Mouse (Mus musculus) heart, embryonic 15.5 days (tissue): ENCODE results near the gene Speg. TPM values are rescaled to one million over a fixed set of nuclear protein-coding genes. Genes with fewer than 3 reads are reported as not detected.
A peak's percentile ranks its signal among the peaks of the same experiment; 100 is the strongest.

Source experiments
- ATAC-seq: fragments of 200-750 bp; cut with Nextera tagmentation; replicated peaks from 2 replicates; pipeline ENCODE4 v1.8.0; 2017; ENCODE audit warnings: low read depth, moderate TSS enrichment; ENCODE audit not compliant: insufficient number of reproducible peaks, insufficient read depth, low FRiP score
- H3K27ac ChIP-seq: fragments of 300-500 bp; sonication (generic); 2 replicates; pipeline ENCODE4 v1.5.1; 2015; ENCODE audit warnings: mild to moderate bottlenecking, inconsistent platforms
- H3K27me3 ChIP-seq: fragments of 300-500 bp; sonication (generic); 2 replicates; pipeline ENCODE4 v1.6.1; 2015; ENCODE audit warnings: inconsistent platforms
- H3K36me3 ChIP-seq: fragments of 300-500 bp; sonication (generic); 2 replicates; pipeline ENCODE4 v1.6.1; 2015; ENCODE audit warnings: mild to moderate bottlenecking, inconsistent platforms
- H3K4me1 ChIP-seq: fragments of 300-500 bp; sonication (generic); replicated peaks from 2 replicates; pipeline ENCODE4 v1.6.1; 2015; ENCODE audit warnings: inconsistent platforms
- H3K4me2 ChIP-seq: fragments of 300-500 bp; sonication (generic); 2 replicates; pipeline ENCODE4 v1.6.1; 2015; ENCODE audit warnings: inconsistent platforms, mild to moderate bottlenecking, moderate library complexity
- H3K4me3 ChIP-seq: fragments of 300-500 bp; sonication (generic); 2 replicates; pipeline ENCODE4 v1.5.1; 2015; ENCODE audit warnings: mild to moderate bottlenecking, inconsistent platforms
- H3K9ac ChIP-seq: fragments of 300-500 bp; sonication (generic); 2 replicates; pipeline ENCODE4 v1.6.1; 2015; ENCODE audit warnings: mild to moderate bottlenecking, inconsistent platforms
- H3K9me3 ChIP-seq: fragments of 300-500 bp; sonication (generic); replicated peaks from 2 replicates; pipeline ENCODE4 v1.6.1; 2016; ENCODE audit warnings: inconsistent platforms
- WGBS: fragments of 180-500 bp; shearing (Covaris S2); methylation state at CpG from one replicate; pipeline ENCODE4 v1.1.7; 2015; ENCODE audit warnings: mixed read lengths; 5-methylcytosine and 5-hydroxymethylcytosine counted together
- polyA plus RNA-seq: library from polyadenylated mRNA; unstranded; fragments of >200 nt; fragmentation: Nextera tagmentation; extraction: Ambion mirVana; gene quantifications from 2 replicates; pipeline ENCODE4 v1.2.1, GENCODE M21; 2015

Gene Speg
- polyA plus RNA-seq, 1 experiment from 2014 or later = 44.5 TPM

DNA sequence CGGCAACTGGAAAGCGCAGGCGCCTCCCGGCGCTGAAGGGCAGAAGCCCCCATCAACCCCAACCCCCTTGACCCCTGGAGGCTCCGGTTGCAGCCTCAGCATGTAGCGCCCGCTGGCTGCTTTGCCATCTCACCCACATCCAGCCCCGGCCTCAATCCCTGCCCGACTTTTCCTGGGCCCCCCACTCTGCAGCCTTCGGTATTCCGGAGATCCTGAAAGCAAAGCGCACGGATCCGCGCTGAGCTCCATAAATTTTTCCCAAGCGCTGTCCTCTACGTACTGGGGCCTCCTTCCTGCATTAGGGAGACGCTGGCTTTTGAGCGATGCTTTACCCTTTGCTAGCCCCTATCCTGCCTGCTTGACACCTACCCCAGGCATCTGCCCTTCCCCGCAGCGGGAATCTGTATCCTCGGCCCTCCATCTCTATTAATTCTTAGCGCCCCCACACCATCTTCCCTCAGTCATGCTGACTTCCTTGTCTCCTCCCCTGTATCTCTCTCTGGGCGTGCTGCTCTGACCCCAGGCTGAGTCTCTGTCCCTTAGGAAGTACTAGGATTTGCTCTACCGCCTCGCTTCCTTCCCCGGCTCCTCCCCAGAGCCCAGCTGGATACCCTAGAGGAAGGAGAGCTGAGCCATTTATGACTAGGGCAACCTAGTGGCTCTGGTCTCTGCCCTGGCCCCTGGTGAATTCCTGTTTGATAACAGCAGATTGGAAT is 7.4 kb downstream of the Speg start:
- H3K27me3 ChIP-seq = peaks cover 23% of the 10 kb centered on the region
- peak overlapping the region; percentile 81 for H3K9ac ChIP-seq
- H3K27ac ChIP-seq = peak overlapping the region; percentile 88
- H3K36me3 ChIP-seq = peaks cover 5% of the 10 kb centered on the region; the same call in 1 of the 2 replicates
- ATAC-seq = 0 out of 2 replicates have a peak, but pooled peaks have one; percentile 0
- H3K9me3 ChIP-seq = no peaks in the 10 kb centered on the region
- H3K4me3 ChIP-seq = peak overlapping the region; percentile 74
- peak overlapping the region; percentile 91 for H3K4me2 ChIP-seq
- peaks cover 85% of the 10 kb centered on the region for H3K4me1 ChIP-seq
- 3% methylated on average over 28 of the region's 28 CpGs for WGBS

DNA sequence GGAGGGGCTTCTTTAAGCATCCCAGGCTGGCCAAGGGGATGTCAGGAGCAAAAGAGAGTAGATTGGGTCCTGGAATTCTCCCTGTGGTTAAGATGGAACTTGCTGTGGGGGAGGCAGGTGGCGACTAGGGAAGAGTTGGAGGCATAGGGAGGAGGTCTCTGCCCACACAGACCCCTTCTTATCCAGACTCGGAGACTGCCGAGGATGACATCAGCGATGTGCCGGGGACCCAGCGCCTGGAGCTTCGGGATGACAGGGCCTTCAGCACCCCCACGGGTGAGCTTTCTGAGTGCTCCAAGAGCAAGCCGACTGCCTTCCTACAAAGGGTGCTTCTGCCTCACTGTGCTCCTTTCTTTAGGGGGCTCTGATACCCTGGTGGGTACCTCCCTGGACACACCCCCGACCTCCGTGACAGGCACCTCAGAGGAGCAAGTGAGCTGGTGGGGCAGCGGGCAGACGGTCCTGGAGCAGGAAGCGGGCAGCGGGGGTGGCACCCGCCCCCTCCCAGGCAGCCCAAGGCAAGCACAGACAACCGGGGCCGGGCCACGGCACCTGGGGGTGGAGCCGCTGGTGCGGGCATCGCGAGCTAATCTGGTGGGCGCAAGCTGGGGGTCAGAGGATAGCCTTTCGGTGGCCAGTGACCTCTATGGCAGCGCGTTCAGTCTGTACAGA is 9.5 kb downstream of the Speg start:
- peaks cover 91% of the 10 kb centered on the region for H3K4me1 ChIP-seq
- no peak overlapping the region for H3K4me3 ChIP-seq
- H3K27me3 ChIP-seq = peaks cover 44% of the 10 kb centered on the region
- no peak overlapping the region for H3K9ac ChIP-seq
- H3K4me2 ChIP-seq = no peak overlapping the region
- ATAC-seq = no peak
- H3K9me3 ChIP-seq = no peaks in the 10 kb centered on the region
- H3K27ac ChIP-seq = no peak overlapping the region
- H3K36me3 ChIP-seq = peaks cover 5% of the 10 kb centered on the region; the same call in 1 of the 2 replicates
- WGBS = 74% methylated on average over 27 of the region's 27 CpGs

DNA sequence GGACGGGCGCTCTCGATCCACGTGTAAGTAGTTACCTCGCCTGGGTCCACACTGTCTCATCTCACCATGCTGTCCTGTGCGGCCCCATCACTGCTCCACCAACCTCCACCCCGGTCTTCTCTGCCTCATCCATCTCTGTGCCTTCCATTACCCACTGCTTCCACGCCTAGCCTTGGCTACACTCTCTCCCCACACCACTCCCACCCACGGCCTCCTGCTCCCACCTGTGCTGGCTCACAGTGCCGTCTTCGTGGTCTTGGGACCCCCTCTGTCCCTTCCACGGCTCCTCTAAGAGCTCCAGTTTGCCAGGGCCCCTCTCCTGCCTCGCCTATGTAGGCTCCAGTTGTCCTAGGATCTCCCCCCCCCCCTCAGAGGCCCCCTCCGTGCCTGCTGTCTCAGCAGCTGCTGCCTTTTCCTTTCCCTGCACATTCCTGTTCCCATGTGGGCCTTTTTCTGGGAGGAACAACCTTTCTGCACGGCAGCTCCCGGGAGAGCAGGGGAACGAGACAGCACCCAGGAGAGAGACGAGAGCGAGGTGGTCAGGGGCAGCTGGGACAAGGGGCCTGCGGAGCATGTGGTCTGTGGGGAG is 10.1 kb downstream of the Speg start:
- Histone ChIP-seq H3K9me3 (no peaks in the 10 kb centered on the region), H3K4me3 (no peak overlapping the region), H3K27me3 (peaks cover 41% of the 10 kb centered on the region), H3K9ac (no peak overlapping the region), H3K27ac (no peak overlapping the region), H3K4me2 (peak overlapping the region; percentile 9; the same call in 1 of the 2 replicates), H3K4me1 (peaks cover 85% of the 10 kb centered on the region), H3K36me3 (peaks cover 5% of the 10 kb centered on the region; the same call in 1 of the 2 replicates)
- ATAC-seq = no peak
- 59% methylated on average over 20 of the region's 20 CpGs for WGBS

DNA sequence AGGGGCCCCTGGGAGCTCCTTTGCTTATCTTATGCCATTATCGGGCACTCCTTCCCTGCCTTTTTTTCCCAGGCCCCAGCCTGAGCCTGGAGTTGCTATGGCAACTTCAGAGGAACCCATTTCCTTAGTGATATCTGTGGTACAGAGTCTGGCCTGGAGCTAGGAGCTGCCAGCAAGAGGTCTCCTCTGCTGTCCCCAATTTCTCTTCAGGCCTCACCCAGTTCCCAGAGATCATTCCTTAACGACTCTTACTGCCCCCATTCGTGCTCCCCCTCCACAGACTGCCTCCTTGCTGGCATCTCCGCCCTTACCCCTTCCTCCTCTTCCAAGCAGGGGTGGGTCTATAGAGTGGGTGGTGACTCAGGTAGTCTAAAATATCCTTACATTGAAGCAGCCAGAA is 11.1 kb downstream of the Speg start:
- H3K36me3 ChIP-seq = peaks cover 12% of the 10 kb centered on the region; the same call in 1 of the 2 replicates
- no peak for ATAC-seq
- H3K27ac ChIP-seq = no peak overlapping the region
- no peaks in the 10 kb centered on the region for H3K9me3 ChIP-seq
- 32% methylated on average over 4 of the region's 4 CpGs for WGBS
- H3K4me2 ChIP-seq = no peak overlapping the region
- H3K9ac ChIP-seq = no peak overlapping the region
- H3K4me1 ChIP-seq = peaks cover 76% of the 10 kb centered on the region
- H3K4me3 ChIP-seq = no peak overlapping the region
- H3K27me3 ChIP-seq = peaks cover 40% of the 10 kb centered on the region

DNA sequence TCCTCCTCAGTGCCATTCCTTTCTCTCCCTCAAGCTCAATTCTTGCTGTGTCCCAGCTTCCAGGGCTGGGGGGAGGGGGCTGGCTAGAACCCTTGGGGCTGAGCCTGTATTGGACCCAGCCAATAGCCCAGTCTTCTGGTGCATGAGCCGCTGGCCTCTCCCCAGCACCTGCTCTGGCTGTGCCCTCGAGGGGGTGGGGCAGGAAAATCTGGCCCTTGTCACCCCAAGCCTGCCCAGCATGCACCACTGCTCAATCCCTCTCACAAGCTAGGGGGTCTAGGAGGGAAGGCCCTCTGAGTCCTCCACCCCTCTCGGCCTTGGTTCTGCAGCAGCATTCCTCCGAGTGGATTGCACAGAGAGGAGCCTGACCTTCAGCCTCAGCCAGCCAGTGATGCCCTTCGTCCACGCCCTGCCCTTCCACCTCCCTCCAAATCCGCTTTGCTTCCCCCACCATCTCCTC is 12.4 kb downstream of the Speg start:
- Histone ChIP-seq H3K4me2 (peak overlapping the region; percentile 48), H3K27ac (no peak overlapping the region), H3K36me3 (peaks cover 18% of the 10 kb centered on the region; the same call in 1 of the 2 replicates), H3K4me1 (peaks cover 73% of the 10 kb centered on the region), H3K9me3 (no peaks in the 10 kb centered on the region), H3K4me3 (peak overlapping the region; percentile 24; the same call in 1 of the 2 replicates), H3K27me3 (peaks cover 37% of the 10 kb centered on the region), H3K9ac (peak overlapping the region; percentile 39)
- WGBS = 29% methylated on average over 7 of the region's 7 CpGs
- no peak for ATAC-seq

DNA sequence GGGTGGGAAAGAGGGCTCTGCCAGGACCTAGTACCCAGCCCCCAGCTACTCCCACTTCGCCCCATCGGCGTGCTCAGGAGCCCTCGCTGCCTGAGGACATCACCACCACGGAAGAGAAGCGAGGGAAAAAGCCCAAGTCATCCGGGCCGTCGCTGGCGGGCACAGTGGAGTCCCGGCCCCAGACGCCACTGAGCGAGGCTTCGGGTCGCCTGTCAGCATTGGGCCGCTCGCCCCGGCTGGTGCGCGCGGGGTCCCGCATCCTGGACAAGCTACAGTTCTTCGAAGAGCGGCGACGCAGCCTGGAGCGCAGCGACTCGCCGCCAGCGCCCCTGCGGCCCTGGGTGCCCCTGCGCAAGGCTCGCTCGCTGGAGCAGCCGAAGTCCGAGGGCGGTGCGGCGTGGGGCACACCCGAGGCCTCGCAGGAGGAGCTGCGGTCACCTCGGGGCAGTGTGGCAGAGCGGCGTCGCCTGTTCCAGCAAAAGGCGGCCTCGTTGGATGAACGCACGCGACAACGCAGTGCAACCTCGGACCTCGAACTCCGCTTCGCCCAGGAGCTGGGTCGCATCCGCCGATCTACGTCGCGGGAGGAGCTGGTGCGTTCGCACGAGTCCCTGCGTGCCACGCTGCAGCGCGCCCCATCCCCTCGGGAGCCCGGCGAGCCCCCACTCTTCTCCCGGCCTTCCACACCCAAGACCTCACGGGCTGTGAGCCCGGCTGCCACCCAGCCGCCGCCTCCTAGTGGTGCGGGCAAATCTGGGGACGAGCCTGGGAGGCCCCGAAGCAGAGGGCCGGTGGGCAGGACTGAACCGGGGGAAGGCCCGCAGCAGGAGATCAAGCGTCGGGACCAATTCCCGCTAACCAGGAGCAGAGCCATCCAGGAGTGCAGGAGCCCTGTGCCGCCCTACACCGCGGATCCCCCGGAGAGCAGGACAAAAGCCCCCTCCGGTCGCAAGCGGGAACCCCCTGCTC is 13.1 kb downstream of the Speg start:
- Histone ChIP-seq H3K27me3 (peaks cover 37% of the 10 kb centered on the region), H3K9ac (peak overlapping the region; percentile 39), H3K4me2 (peak overlapping the region; percentile 48), H3K4me3 (peak overlapping the region; percentile 24), H3K36me3 (peaks cover 18% of the 10 kb centered on the region; the same call in 1 of the 2 replicates), H3K27ac (no peak overlapping the region), H3K4me1 (peaks cover 73% of the 10 kb centered on the region), H3K9me3 (no peaks in the 10 kb centered on the region)
- ATAC-seq = no peak
- 17% methylated on average over 92 of the region's 94 CpGs for WGBS

DNA sequence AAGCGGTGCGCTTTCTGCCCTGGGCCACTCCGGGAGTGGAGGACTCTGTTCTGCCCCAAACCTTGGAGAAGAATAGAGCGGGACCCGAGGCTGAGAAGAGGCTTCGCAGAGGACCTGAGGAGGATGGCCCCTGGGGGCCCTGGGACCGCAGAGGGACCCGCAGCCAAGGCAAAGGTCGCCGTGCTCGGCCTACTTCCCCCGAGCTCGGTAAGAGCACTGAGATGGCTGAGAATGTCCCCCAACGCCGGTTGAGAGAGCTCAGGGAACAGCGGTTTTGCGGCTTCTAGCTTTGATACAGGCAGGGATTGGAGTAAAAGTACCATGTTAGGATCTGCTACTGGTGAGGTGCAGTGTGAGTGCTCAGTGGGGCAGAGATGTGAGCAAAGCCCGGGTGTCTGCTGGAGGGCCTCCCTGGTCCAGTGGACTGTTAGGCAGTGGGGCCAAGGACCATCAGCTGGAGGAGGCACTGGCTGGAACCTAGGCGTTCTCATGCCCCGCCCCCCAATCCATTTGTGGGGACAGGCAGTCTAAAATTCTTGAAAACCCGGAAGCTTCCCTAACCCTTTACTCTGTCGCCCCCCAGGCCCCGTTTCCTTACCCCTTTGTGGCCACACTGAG is 13.9 kb downstream of the Speg start:
- 50% methylated on average over 23 of the region's 23 CpGs for WGBS
- Histone ChIP-seq H3K4me2 (peak overlapping the region; percentile 48), H3K4me3 (no peak overlapping the region), H3K27ac (no peak overlapping the region), H3K9me3 (no peaks in the 10 kb centered on the region), H3K27me3 (peaks cover 33% of the 10 kb centered on the region), H3K4me1 (peaks cover 75% of the 10 kb centered on the region), H3K36me3 (peaks cover 15% of the 10 kb centered on the region; the same call in 1 of the 2 replicates), H3K9ac (peak overlapping the region; percentile 39; the same call in 1 of the 2 replicates)
- ATAC-seq = no peak

DNA sequence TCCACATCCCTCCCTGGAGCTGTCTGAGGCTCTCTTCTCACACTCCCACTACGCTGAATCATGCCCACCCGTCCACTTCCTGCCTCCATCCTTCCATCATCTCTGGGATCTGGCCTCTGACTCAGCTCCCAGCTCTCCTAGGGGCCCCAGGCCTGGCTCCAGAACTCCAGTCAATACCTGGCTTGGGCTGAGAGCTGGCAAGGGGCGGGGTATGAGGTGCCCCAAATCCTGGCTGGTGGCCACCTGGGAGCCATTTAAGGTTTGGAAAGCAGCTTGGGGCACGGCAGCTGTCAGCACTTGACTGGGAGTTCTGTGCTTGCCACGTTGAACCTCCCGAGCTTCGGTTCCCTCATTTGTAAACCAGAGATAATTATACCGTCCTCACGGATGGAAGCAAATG is 18.0 kb downstream of the Speg start:
- Histone ChIP-seq H3K36me3 (peaks cover 24% of the 10 kb centered on the region; the same call in 1 of the 2 replicates), H3K4me2 (peak overlapping the region; percentile 24), H3K4me1 (peaks cover 48% of the 10 kb centered on the region), H3K4me3 (no peak overlapping the region), H3K9me3 (no peaks in the 10 kb centered on the region), H3K9ac (0 out of 2 replicates have a peak overlapping the region, but pooled peaks have one; percentile 13), H3K27ac (peak overlapping the region; percentile 96), H3K27me3 (peaks cover 17% of the 10 kb centered on the region; the same call in 1 of the 2 replicates)
- peak; percentile 84 for ATAC-seq
- WGBS = 24% methylated on average over 9 of the region's 9 CpGs

DNA sequence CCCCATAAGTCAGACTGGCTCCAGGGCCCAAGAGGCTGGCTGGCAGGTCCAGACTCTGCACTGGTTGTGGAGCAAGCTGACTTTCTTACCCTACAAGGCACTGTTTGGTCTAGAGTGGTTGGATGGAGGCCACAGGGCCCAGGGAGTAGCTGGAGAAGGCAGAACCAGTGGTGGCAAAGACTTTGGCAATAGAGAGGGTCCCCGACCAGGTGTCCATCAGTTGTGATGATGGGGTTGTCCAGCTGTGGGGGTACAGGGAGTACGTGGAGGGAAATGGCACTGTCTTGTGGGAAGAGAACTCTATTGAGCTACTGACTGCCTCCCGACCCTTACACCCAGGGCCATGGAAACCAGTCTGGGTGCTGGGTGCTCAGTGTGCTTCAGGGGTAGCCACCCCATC is 18.7 kb downstream of the Speg start:
- Histone ChIP-seq H3K9me3 (no peaks in the 10 kb centered on the region), H3K9ac (peak overlapping the region; percentile 47), H3K4me1 (peaks cover 48% of the 10 kb centered on the region), H3K36me3 (peaks cover 24% of the 10 kb centered on the region; the same call in 1 of the 2 replicates), H3K4me3 (no peak overlapping the region), H3K27ac (peak overlapping the region; percentile 96), H3K4me2 (peak overlapping the region; percentile 24), H3K27me3 (peaks cover 10% of the 10 kb centered on the region; the same call in 1 of the 2 replicates)
- 91% methylated on average over 3 of the region's 3 CpGs for WGBS
- ATAC-seq = no peak
